Mouse (Mus musculus) CD4-positive, CD25-positive, alpha-beta regulatory T cell, adult 9 weeks (primary cell): ENCODE measurements around the gene Zfp385a. TPM values are rescaled to one million over a fixed set of nuclear protein-coding genes. Genes with fewer than 3 reads are reported as not detected.

Experiments used
- polyA plus RNA-seq: library from polyadenylated mRNA; unstranded; fragments of 100-300 nt; shearing (Covaris generic); gene quantifications from one replicate; pipeline ENCODE4 v1.2.1, GENCODE M21; 2017

Zfp385a gene
- polyA plus RNA-seq = not detected

DNA sequence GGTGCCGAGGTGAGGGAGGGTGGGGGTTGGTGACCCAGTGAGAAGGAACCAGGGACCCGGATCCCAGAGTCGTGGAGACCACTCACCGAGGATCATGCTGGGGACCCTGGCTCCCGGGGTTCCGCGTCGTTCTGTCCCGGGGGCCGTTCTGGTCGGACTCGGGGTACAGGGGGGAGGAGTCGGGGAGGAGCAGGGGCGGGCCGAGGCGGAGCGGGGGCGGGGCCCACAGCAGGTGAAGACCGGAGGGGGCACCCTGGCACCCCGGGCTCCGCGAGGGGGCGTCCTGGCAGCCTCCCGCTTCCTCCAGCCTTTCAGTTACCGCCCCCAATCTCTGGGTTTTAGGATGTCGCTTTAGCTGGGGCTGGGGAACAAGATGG lies at the start of gene Zfp385a:
Zfp385a (minus strand) TSS at position 133 of the 377 bp plus-strand sequence.

DNA sequence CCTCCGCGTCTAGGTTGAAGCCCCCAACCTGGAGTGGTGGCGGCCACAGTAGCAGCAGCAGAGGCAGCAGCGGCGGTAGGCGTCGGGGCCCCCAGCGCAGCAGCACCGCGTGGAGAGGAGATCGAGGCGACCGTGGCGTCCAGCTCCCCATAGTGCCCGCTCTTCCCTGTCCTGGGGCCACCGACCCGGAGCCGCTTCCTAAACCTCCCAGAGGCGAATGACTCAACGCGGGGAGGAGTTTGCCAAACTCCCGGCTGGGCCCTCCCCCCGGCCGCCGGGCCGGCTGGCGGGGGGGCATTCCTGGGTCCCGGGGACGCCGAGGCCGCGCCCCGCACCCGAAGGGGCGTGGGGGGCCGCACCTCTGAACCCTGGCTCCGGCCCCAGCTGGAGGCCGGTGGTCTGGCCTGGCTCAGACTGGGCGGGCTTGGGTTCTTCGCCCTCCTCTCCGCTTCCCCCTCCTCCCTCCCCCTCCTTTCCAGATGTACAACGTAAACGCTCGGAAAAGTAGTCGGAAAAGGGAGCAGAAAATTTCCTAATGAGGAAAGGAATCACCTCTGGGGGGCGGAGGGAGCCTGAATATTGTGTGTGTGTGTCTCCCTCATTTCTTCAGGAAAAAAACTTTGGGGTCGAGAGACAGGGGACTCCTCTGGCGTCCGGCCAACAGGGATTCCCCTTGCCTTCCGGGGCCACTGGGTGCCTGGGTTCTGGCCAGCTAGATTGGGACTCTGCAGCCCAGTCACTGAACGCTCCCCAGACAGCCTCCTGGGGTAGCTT lies 26.7 kb upstream of the Zfp385a start, which contains the start of gene Itga5:
Itga5 (minus strand) TSS at position 388 of the 774 bp plus-strand sequence.

DNA sequence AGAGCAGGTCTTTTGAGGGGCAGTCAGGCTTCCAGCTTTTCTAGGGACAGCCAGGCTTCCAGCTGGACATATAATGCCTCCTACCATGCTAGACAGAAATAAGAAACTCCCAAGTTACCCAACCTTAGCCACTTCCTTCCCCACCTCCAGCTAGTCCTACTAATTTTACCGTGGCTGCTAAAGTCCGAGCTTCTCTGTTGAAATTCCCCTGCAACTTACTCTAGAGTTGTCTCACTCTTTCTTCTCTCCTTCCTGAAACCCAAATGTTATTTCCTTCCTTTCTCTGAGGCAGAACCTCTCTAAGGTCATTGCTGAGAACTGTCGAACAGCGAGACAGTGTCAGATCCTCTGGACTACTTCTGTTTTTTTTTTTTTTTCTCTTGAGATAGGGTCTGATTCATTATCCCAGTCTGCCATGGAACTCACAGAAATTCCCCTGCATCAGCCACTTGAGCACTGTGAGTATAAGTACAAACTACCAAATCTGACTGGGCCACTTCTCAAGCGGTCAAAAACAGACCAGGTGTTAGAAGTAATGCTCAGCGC lies 29.5 kb downstream of the Zfp385a start, which contains the start of gene Gpr84:
Gpr84 (minus strand) TSS at position 248 of the 546 bp plus-strand sequence.

DNA sequence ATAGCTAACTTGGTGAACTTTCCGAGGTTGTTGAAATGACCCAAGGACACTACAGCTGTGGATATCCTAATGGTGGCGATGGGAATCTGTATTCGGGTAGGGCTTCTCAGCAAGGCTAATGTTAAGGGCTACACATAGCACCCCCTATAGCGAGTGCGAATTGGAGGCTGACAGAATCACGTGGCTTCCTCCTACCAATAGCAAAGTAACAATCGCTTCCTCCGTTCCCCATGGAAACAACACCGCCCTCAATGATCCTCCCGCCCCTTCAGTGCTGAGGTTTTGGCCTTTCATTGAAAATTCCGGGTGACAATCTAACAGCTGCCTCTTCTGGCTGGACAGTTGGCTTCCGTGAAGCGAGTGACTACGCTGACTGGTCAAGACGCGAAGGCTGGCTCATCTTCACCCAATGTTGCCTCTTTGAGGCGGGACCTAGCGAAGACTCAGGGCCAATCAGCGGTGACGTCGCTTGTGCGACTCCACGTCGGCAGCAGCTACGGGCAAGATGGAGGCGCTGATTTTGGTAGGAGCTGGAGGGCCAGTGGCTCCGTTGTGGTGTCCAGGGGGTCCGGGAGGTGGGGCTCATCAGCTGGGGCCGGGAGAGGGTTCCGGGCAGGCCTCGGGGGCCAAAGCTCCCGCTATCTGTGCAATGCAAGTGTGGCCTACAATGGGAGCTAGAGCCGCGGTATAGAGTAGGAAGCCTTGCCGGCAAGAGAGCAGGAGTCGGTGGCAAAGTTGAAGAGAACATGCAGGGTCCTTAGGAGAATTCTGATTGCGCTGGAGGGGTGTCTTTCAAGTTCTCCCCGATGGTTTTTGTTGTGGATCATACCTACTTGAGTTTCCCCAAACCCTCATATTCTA lies 67.2 kb downstream of the Zfp385a start, which contains the start of gene Copz1:
Copz1 (plus strand) TSS at position 296 of the 861 bp plus-strand sequence.

Other genes with a start within 250 kb of the Zfp385a start
- 13.4 TPM for gene Smug1, start 173.0 kb downstream of the Zfp385a start, polyA plus RNA-seq
- gene Cbx5, start 100.3 kb downstream of the Zfp385a start, polyA plus RNA-seq = 16.3 TPM
- gene Hnrnpa1, start 99.7 kb downstream of the Zfp385a start, polyA plus RNA-seq = 171 TPM
- gene Nfe2, start 81.7 kb downstream of the Zfp385a start, polyA plus RNA-seq = 0.78 TPM
- 191 TPM for gene Copz1, start 67.4 kb downstream of the Zfp385a start, polyA plus RNA-seq
- not detected for gene Gpr84, start 29.5 kb downstream of the Zfp385a start, polyA plus RNA-seq
- gene Itga5, start 26.7 kb upstream of the Zfp385a start, polyA plus RNA-seq = 5.6 TPM
- gene Gtsf1, start 90.4 kb upstream of the Zfp385a start, polyA plus RNA-seq = not detected
- gene Gtsf2, start 108.4 kb upstream of the Zfp385a start, polyA plus RNA-seq = not detected
- 174 TPM for gene Nckap1l, start 113.7 kb upstream of the Zfp385a start, polyA plus RNA-seq
- gene Pde1b, start 162.9 kb upstream of the Zfp385a start, polyA plus RNA-seq = 2.6 TPM
- gene Ppp1r1a, start 197.9 kb upstream of the Zfp385a start, polyA plus RNA-seq = not detected
- not detected for gene Glycam1, start 225.0 kb upstream of the Zfp385a start, polyA plus RNA-seq